Mouse (Mus musculus): Measurements from ENCODE around the gene Ccdc185.

Ccdc185 gene

DNA sequence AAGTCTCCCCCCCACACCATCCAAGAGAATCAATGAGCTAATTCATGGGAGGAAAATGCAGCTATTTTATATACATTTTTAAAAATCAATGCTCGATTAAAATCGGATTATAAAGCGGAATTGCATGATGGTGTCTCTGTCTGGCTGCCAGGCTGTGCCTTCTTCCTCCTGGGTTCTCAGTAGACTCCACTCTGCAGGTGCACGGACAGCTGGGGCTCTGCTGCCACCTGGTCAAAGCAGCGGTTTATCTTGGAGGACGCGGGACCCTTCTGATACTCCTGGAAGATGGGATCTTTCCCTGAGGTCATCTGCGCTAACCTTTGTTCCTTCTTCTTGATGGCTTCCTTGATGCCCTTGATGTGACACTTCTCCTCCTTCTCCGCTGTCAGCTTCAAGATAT is 1.9 kb downstream of the Ccdc185 start:
- no peak for DNase-seq (ENCODE audit: low spot score in 2 of 2)

DNA sequence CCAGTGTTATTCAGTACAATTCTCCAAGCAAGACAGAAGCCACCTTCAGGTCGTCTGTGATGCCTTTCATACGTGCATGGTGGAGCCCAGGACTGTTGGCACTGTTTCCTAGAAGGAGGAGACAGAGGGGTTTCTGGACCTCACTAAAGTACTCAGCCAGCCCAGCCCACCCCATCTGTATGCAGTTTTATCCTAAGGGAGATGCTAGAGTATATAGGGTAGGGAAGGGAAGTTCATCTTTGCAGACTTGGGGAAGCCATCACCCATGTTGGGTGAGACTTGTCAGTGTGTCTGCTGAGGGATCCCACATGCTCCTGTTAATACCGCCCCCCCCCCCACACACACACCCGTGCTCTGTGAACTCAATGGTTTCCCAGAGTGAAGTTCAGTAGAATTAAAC is 13.1 kb downstream of the Ccdc185 start:
- no peak for DNase-seq (ENCODE audit: low spot score in 2 of 2)

DNA sequence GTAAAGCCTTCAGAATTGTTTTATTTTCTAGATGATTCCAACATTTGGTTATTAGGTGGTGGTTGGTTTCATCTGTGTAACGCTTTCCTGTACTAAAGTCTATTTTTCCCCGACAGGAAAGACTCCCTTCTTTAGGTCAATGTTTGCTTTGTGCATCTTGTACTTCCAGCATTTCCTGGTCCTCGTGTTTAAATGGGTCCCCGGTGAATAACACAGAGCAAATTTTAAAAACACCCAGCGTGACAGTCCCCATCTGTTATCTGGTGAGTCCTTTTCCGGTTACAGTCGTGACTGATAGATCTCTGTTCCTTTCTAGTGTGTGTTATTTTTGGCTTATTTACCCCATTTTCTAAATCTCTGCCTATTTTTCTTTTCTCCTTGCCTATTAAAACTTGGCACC is 16.3 kb downstream of the Ccdc185 start:
- DNase-seq (ENCODE audit: low spot score in 2 of 2): no peak

DNA sequence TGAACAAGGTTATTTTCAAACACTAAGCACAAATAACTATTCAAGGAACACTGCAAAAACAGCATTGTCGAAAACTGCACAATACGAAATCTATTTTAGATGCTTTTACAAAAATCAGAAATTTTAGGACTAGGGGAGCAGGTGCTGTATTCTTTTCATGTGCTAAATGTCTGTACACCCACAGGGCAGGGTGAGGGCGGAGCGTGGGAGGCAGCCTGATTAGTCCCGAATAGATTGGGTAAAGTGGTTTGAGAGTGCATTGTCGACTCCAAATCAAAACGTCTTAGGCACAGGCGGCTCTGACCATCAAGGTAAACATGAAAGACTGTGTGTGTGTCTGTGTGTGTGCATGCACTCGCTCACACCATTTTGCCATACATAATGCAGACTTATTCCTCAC is 20.0 kb downstream of the Ccdc185 start:
- no peak for DNase-seq (ENCODE audit: low spot score in 2 of 2)

DNA sequence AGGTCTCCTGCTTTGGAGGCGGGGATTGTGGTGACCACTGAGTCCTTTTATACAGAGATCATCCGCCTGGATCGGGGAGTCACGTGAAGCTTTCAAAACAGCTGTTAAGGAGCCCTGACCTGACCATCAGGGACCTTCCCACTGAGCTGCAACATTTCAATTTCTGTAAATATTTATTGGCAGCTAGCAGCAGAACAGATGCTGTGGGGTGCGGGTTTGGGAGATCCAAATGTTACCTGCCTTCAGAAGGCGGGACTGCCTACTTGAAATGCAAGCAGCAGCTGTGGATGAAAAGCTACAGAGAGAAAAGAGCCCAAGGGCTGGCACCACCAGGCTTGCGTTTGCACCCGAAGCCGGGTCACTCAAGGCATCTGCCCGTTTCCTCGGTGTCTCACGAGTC is 21.4 kb downstream of the Ccdc185 start:
- DNase-seq (ENCODE audit: low spot score in 2 of 2): no peak

DNA sequence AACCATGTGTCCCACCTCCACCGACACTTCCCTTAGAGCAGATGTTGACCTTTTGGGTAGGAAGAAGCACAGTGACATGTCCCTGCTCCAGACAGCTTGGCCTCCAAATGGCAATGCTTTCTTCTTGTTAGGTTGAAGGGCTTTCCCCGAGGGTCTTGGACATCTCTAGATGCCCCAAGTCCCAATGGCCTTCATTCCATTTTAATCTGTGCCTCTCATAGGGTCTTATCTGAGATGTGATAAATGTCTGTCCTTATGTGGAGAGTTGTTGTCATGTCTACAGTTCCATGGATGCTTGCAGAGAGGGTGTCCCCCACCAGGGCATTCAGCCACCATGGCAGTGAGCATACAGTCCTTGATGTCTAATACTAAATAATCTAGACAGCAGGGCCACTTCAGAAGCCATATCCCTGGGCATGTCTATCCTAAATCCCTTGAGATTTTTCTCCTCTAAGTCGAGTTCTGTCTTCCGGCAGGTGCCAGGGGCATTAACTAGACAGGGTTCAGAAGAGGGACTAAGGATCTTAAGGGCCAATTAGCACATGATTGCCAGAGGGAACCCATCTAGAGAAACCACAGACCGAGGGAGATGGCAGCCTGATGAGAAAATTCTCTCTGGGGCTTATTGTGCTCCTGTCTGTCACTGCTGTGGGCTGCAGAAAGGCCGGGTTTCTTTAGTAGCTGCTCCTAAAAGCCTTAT is 34.6 kb downstream of the Ccdc185 start:
- DNase-seq (ENCODE audit: low spot score in 2 of 2): no peak

DNA sequence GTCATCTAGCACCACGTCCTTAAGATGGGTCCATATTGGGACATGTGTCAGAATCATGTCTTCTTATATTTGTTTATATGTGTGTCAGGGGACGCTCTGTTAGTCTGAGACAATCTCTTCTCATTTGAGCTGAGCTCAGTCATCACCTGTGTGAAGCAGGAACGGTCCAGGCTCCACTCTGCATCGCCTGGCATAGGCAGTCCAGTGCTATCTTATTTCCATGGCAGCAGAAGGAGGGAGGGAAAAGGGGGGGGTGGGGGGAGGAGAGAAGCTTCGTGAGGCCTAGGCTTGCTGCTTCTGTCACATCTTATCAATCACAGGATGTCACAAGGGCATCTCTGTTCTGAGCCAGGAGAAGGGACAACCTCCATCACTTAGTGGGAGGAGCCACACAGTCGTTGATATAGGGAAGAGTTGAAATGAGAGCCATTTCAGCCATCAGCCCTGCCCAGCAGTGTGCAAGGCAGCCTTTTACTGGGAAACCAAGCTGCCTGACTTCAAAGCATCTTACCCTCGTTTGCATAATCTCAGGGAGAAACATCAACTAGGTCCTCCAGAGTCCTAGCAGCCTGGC is 37.5 kb downstream of the Ccdc185 start:
- no peak for DNase-seq (ENCODE audit: low spot score in 2 of 2)

DNA sequence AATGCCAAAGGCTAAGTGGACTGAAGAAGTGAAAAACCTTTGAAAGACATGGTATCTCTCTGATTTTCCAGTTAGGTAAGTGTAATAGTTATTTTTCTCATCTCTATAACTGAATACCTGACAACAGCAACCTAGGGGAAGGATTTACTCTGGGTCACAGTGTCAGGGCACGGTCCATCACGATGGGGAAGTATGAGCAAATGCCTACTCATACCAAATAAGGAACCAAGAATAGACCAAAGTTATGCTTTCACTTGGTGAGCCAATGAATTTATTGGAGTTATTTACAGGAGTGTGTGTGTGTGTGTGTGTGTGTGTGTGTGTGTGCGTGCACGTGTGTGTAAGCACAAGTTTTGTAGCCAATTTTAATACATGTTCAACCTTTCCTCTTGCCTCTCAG is 41.5 kb downstream of the Ccdc185 start:
- DNase-seq (ENCODE audit: low spot score in 2 of 2): no peak

DNA sequence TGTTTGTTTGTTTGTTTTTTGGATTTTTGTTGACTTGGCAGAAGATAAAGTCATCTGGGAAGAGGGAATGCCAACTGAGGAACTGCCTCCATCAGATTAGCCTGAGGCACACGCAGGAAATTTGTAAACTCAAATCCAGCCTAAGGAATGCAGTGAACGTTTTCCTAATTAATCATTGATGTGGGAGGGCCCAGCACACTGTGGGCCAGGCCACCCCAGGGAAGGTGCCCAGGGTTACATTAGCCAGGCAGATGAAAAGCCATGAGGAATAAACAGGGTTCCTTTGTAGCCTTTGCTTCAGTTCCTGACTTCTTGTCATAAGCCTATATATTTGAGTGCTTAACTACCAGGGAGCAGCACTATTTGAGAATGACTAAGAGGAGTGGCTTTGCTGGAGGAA is 44.1 kb downstream of the Ccdc185 start:
- DNase-seq (ENCODE audit: low spot score in 2 of 2): no peak

DNA sequence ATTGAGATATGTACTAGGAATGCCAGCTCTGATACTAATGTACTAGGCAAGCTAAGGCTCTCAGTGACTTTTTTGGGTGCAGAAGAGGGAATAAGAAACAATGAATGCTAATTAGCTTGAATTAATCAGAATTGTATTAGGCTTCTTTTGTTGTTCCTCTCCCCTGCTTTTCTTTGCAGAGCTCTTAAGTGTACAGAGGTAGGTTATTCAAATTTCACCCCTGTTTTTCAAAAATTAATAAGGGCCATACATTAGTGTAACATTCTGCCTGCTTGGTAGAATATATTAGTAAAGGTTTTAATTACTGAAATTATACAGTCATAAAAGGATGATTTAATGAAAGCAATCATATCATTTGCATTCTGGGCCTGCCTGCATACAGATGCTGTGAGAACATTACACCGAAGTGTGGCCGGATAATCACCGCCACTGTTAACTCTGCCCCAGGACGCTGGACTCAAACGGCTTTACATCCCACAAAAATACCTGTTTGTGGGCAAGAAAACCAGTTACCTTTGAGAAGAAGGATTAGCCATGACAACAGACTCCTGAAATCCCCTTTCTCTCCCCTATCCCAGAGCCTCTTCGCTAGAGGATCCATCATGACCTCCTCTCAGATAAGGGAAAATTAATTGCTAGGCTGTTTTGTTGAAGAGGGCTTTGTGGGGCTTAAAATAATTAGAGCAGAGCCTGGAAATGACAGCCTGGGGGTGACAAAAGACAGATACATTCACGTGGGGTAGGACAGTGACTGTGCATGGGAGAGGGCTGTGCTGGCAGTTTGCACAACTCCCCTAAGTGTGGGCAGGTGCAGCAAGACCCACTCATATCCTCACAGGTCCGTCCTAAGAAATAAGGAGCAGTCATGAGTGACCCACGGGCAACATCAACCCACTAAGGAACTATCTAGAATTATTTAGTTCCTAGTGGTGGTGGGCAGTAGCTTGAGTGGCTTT is 49.3 kb downstream of the Ccdc185 start:
- no peak for DNase-seq (ENCODE audit: low spot score in 2 of 2)
